Mouse (Mus musculus) neural tube, embryonic 14.5 days (tissue): ENCODE results near the gene Dsp. TPM values are rescaled to one million over a fixed set of nuclear protein-coding genes. Genes with fewer than 3 reads are reported as not detected.

Experiments
- ATAC-seq: fragments of 200-750 bp; cut with Nextera tagmentation; 2 replicates; pipeline ENCODE4 v1.8.0; 2017; ENCODE audit warnings: low read depth, mild to moderate bottlenecking, moderate TSS enrichment, moderate library complexity
- H3K27ac ChIP-seq: fragments of 300-500 bp; sonication (generic); 2 replicates; pipeline ENCODE4 v1.5.1; 2014; ENCODE audit warnings: low read depth, mild to moderate bottlenecking, control low read depth, low read length, moderate library complexity, mixed read lengths
- H3K27me3 ChIP-seq: fragments of 300-500 bp; sonication (generic); 2 replicates; pipeline ENCODE4 v1.6.1; 2014; ENCODE audit warnings: low read length; ENCODE audit not compliant: control insufficient read depth, insufficient read depth
- H3K36me3 ChIP-seq: fragments of 300-500 bp; sonication (generic); 2 replicates; pipeline ENCODE4 v1.6.1; 2014; ENCODE audit warnings: low read length, mixed read lengths; ENCODE audit not compliant: control insufficient read depth, insufficient read depth
- H3K4me1 ChIP-seq: fragments of 300-500 bp; sonication (generic); 2 replicates; pipeline ENCODE4 v1.6.1; 2014; ENCODE audit warnings: low read length; ENCODE audit not compliant: control insufficient read depth, insufficient read depth
- H3K4me2 ChIP-seq: fragments of 300-500 bp; sonication (generic); 2 replicates; pipeline ENCODE4 v1.6.1; 2014; ENCODE audit warnings: mild to moderate bottlenecking, low read depth, low read length, control low read depth
- H3K4me3 ChIP-seq: fragments of 300-500 bp; sonication (generic); 2 replicates; pipeline ENCODE4 v1.5.1; 2014; ENCODE audit warnings: low read depth, low read length, control low read depth, mixed read lengths
- H3K9ac ChIP-seq: fragments of 300-500 bp; sonication (generic); replicated peaks from 2 replicates; pipeline ENCODE4 v1.6.1; 2014; ENCODE audit warnings: low read depth, mild to moderate bottlenecking, control low read depth, low read length, mixed read lengths
- H3K9me3 ChIP-seq: fragments of 300-500 bp; sonication (generic); 2 replicates; pipeline ENCODE4 v1.6.1; 2016; ENCODE audit warnings: low read length; ENCODE audit not compliant: control insufficient read depth
- WGBS: fragments of 180-500 bp; shearing (Covaris S2); extraction: QIAGEN DNeasy Blood & Tissue Kit; methylation state at CpG from one replicate; pipeline ENCODE4 v1.1.7; 2014; 5-methylcytosine and 5-hydroxymethylcytosine counted together
- polyA plus RNA-seq: library from polyadenylated mRNA; unstranded; fragments of >200 nt; fragmentation: Nextera tagmentation; extraction: Ambion mirVana; gene quantifications from 2 replicates; pipeline ENCODE4 v1.2.1, GENCODE M21; 2014

Gene Dsp
- 0.08 and 0.15 TPM in 2 replicates for polyA plus RNA-seq

DNA sequence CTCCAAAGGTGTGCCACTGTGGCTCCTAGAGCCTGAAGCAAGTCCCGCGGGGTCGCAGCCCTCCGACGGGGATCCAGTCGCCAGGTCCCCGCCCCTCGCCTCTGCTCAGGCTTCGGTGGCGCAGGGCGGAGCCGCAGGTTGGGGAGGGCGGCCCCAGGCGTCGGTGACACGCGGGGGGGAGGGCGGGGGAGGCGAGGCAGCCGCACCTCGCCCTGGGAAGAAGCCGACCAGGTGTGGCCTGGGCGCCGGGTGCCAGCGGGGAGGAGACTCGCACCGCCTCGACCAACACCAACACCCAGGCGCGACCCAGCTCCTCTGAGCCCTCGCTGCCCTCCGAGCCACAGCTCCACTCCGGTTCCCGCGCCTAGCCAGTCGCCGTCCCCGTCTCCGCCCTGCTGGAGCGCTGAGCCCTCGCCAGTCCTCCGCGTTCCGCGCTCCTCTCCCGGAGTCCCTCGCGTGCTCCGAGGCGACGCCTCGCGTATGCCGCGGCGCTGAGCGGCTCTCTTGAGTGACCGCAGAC, at the start of gene Dsp:
Gene Dsp (plus strand): TSS at position 226 of the 520 bp plus-strand sequence.
- Histone ChIP-seq H3K9ac (no peak within 1 kb of the TSS), H3K36me3 (no peaks in the 10 kb centered on the region), H3K27ac (no peak within 1 kb of the TSS), H3K4me3 (peak within 1 kb of the TSS; percentile 30), H3K4me1 (peaks cover 10% of the 10 kb centered on the region), H3K4me2 (peak within 1 kb of the TSS; percentile 65), H3K27me3 (peaks cover 40% of the 10 kb centered on the region), H3K9me3 (no peaks in the 10 kb centered on the region)
- ATAC-seq = peak; percentile 90
- WGBS = under 1% methylated on average over 56 of the region's 58 CpGs

GRCm38 (mm10) chr13:38103406-38103805, 47.7 kb upstream of the Dsp start:
- no peak for ATAC-seq
- 81% methylated on average over 4 of the region's 4 CpGs for WGBS
- no peak overlapping the region for H3K4me3 ChIP-seq
- no peaks in the 10 kb centered on the region for H3K9me3 ChIP-seq
- H3K36me3 ChIP-seq = no peaks in the 10 kb centered on the region
- H3K9ac ChIP-seq = no peak overlapping the region
- no peak overlapping the region for H3K27ac ChIP-seq
- H3K27me3 ChIP-seq = no peaks in the 10 kb centered on the region
- no peaks in the 10 kb centered on the region for H3K4me1 ChIP-seq
- no peak overlapping the region for H3K4me2 ChIP-seq

DNA sequence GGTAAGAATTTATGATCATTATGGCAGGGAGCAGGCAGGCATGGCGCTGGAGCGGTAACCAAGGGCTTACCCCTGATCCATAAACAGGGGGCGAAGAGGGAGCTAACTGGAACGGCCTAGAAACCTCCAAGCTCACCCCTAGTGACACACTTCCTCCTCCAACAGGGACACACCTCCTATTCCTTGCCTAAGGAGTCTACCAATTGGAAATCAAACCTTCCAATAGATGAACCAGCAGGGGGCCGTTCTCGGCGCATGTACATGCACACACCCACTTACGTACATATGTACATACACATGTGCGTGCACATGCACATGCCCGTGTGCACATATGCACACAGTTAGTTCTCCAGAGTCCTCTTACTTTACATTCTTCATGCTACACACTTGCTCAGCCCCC, 46.6 kb upstream of the Dsp start:
- H3K4me3 ChIP-seq = no peak overlapping the region
- no peak overlapping the region for H3K9ac ChIP-seq
- no peaks in the 10 kb centered on the region for H3K27me3 ChIP-seq
- H3K4me2 ChIP-seq = no peak overlapping the region
- H3K4me1 ChIP-seq = no peaks in the 10 kb centered on the region
- no peak for ATAC-seq
- no peaks in the 10 kb centered on the region; the same call in 1 of the 2 replicates for H3K9me3 ChIP-seq
- WGBS = 87% methylated on average over 10 of the region's 10 CpGs
- H3K36me3 ChIP-seq = no peaks in the 10 kb centered on the region
- no peak overlapping the region for H3K27ac ChIP-seq

GRCm38 (mm10) chr13:38109081-38109480, 42.0 kb upstream of the Dsp start:
- Histone ChIP-seq H3K9ac (no peak overlapping the region), H3K9me3 (no peaks in the 10 kb centered on the region; the same call in 1 of the 2 replicates), H3K4me1 (no peaks in the 10 kb centered on the region), H3K4me3 (no peak overlapping the region), H3K27ac (no peak overlapping the region), H3K36me3 (no peaks in the 10 kb centered on the region), H3K27me3 (no peaks in the 10 kb centered on the region), H3K4me2 (no peak overlapping the region)
- 46% methylated on average over 9 of the region's 9 CpGs for WGBS
- no peak for ATAC-seq

GRCm38 (mm10) chr13:38122321-38122720, 28.8 kb upstream of the Dsp start:
- Histone ChIP-seq H3K4me3 (no peak overlapping the region), H3K36me3 (no peaks in the 10 kb centered on the region), H3K9ac (no peak overlapping the region), H3K4me2 (no peak overlapping the region), H3K4me1 (no peaks in the 10 kb centered on the region), H3K9me3 (no peaks in the 10 kb centered on the region), H3K27ac (no peak overlapping the region), H3K27me3 (no peaks in the 10 kb centered on the region)
- no peak for ATAC-seq
- 91% methylated on average over 9 of the region's 9 CpGs for WGBS

DNA sequence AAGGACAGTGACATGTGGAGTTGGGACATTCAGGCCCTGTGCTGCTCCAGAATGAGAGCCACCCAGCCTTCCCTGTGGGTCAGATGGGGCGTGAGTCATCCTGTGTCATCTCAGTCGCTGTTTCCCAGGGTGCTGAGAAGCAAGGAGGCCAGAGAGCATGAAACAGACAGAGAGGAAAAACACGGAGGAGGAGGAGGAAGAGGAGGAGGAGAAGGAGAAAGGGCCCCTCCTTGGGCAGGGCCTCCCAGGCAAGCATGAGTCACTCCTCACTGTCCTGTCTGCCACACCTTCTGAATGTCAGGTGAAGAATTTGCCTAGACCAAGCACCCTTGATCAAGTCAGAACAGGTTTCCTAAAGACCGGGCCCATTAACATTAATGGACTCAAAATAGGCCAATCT, 27.4 kb upstream of the Dsp start:
- no peaks in the 10 kb centered on the region for H3K27me3 ChIP-seq
- no peak for ATAC-seq
- H3K4me1 ChIP-seq = no peaks in the 10 kb centered on the region
- 82% methylated on average over 4 of the region's 4 CpGs for WGBS
- H3K27ac ChIP-seq = no peak overlapping the region
- H3K4me2 ChIP-seq = no peak overlapping the region
- no peak overlapping the region for H3K4me3 ChIP-seq
- no peaks in the 10 kb centered on the region for H3K36me3 ChIP-seq
- no peaks in the 10 kb centered on the region for H3K9me3 ChIP-seq
- no peak overlapping the region for H3K9ac ChIP-seq

GRCm38 (mm10) chr13:38127683-38128082, 23.4 kb upstream of the Dsp start:
- Histone ChIP-seq H3K9me3 (no peaks in the 10 kb centered on the region), H3K4me3 (no peak overlapping the region), H3K4me2 (no peak overlapping the region), H3K27ac (no peak overlapping the region), H3K4me1 (no peaks in the 10 kb centered on the region), H3K27me3 (no peaks in the 10 kb centered on the region), H3K36me3 (no peaks in the 10 kb centered on the region), H3K9ac (no peak overlapping the region)
- 80% methylated on average over 3 of the region's 3 CpGs for WGBS
- ATAC-seq = no peak

DNA sequence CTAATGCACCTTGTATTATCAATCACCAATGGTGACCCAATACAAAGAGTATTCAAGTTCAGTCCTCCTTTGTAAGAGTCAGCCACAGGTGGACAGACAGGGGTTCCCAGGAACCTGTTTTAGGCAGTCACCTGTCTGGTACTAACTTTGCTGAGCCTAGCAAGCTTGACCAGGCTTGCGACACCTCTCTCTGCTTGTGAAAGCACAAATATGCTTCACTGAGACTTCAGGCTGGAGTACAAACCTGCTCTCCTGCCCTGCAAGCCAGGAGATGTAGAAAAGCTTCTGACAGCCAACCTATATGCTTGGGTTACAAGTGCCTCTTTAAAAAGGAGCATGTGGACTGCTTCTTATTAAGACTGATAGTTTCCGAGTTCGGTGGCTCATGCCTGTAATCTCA, 22.8 kb upstream of the Dsp start:
- no peaks in the 10 kb centered on the region for H3K9me3 ChIP-seq
- H3K27me3 ChIP-seq = no peaks in the 10 kb centered on the region
- ATAC-seq = no peak
- 90% methylated on average over 3 of the region's 3 CpGs for WGBS
- H3K36me3 ChIP-seq = no peaks in the 10 kb centered on the region
- no peak overlapping the region for H3K9ac ChIP-seq
- H3K4me3 ChIP-seq = no peak overlapping the region
- no peak overlapping the region for H3K27ac ChIP-seq
- H3K4me1 ChIP-seq = no peaks in the 10 kb centered on the region
- H3K4me2 ChIP-seq = no peak overlapping the region

- H3K4me1 ChIP-seq = no peaks in the 10 kb centered on the region
Observed at GRCm38 (mm10) chr13:38129492-38129891, 21.6 kb upstream of the Dsp start.

More at GRCm38 (mm10) chr13:38129492-38129891, 21.6 kb upstream of the Dsp start:
- no peak overlapping the region for H3K27ac ChIP-seq
- H3K36me3 ChIP-seq = no peaks in the 10 kb centered on the region
- no peaks in the 10 kb centered on the region for H3K27me3 ChIP-seq
- WGBS = 78% methylated on average over 2 of the region's 2 CpGs
- ATAC-seq = no peak
- no peak overlapping the region for H3K9ac ChIP-seq
- H3K4me3 ChIP-seq = no peak overlapping the region
- H3K9me3 ChIP-seq = no peaks in the 10 kb centered on the region
- H3K4me2 ChIP-seq = no peak overlapping the region
